Mouse (Mus musculus): Measurements from ENCODE around the gene Ssh1.
A peak's percentile ranks its signal among the peaks of the same experiment; 100 is the strongest.

The Ssh1 gene

DNA sequence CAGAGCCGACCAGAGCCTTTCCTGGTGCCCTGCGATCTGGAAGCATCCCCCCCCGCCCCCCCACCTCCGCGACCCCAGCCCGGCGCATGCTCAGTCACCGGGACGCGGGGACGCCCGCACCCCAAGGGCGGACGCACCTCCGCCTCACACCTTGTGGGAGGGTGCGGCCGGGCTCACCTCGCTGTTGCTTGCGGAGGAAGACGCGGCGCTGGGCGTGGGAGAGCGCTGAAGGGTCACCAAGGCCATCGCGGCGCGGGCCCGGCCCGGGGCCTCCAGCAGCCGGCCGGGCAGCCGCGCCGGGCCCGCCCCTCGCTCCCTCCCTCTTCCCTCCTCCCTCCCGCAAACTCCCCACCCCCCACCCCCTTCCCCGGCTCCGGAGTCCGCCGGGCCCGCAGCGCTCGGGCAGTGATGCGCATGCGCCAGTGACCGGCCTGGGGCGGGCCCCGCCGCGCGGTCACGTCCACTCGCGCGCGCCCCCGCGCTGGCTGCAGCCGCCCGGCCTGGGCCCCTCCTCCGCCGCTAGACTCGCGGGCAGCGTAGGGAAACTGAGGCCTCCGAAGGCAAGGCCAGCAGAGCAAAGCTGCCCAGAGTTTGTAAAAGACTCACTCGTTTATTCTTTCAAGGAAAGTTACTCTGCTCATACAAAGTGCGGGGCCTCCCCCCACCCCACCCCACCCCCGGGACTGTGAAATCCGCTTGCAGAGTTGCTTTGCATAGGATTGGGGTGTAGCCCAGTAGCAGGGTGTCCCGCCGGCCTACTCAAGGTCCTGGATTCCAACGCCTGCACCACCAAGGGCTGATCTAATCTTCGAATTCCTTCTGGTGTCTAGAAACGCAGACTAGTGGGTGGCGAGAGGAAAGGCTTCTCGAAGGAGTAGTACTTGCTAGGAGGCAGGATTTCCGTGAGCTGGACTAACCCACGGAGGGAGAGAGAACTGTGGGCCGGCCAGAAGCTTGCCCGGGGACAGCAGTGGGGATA is at the start of gene Ssh1:
TSS of gene Ssh1 (minus strand) at position 408 of the 979 bp plus-strand sequence.
- DNase-seq, result peak; percentile 60

DNA sequence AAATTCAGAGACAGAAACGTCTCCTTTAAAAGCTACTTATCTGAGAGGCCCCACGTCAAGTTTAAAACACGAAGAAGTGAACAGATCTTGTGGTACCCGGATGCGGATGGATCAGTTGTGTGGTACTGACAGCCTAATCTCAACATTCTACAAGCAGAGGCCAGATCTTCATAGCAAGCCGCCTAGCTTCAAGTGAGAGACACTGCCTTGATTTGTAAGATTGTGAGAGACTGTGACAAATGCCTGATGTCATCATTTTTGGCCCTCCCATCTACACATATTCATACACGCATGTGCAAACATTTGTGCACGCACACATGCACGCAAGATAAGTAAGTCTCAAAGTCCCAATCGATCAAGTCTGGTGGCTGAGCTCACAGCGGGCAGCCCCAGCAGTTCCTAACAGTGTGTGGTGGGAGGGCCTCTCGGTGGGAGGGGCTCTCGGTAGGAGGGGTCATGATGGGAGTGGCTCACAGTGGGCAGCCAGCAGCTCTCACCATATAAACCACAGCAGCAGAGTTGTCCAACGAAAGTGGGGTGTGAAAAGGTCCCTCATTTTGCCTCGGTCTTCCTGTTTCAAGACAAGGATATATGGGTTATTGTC is 47.7 kb upstream of the Ssh1 start:
- DNase-seq, result peak; percentile 6

- DNase-seq, result no peak
These were observed 47.2 kb upstream of the Ssh1 start for GRCm38 (mm10) chr5:114040911-114041310.

DNA sequence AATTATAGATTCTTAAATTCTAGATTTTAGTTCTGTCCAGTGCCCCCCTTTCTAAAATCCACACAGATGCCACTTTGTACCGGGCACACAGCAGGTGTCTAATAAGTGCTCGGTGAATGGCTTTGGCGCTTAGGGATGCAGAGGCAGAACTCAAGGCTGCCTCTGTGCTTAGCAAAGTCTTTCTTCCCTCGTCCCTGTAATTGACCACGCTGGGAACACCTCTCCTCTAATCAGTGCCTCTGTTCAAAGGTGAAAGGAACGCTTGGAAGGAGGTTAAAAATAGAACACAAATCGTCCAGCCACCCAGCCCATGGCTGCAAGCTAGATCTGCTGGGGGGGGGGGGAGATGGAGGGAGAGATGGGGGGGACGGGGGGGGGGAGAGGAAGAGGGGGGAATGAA is 46.8 kb upstream of the Ssh1 start:
- DNase-seq, result no peak

DNA sequence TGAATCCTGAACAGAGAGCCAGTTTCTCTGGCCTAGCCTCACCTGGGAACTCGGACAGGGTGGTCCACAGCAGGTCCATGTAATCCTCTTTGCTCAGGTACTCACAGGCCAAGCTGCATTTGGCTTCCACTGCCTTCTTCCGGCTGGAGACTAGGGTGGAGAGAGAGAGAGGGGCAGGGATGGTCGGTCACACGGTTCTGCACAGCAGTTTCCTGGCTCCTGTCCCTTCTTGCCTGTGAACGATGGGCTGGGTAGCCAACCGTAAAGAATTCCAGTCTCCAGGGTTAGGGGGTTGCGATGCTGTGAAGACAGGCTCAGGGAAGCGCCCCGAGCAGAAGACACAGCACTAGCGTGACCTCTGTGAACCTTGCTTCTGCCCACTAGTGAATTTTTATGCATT is 41.4 kb upstream of the Ssh1 start:
- no peak for DNase-seq

DNA sequence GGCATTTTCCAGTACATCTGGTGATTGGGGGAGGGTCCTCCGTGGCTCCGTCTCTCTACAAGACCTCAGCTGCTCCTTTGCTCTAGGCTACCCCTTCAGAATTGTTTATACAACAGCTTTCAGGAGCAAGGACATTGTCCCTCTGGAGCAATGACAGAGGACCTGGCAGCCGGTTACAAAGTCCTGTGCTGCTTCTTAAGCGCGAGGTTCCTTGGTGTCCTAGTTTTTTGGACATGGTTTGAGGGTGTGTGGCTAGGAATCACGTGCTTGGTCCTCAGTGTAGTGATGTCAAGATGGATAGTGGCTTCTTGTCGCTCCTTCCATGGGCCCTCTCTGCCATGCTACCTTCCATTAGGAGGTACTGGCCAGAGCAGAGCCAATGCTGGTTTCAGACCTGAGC is 40.7 kb upstream of the Ssh1 start:
- no peak for DNase-seq

GRCm38 (mm10) chr5:114032161-114032763 is 38.6 kb upstream of the Ssh1 start:
- no peak for DNase-seq

DNA sequence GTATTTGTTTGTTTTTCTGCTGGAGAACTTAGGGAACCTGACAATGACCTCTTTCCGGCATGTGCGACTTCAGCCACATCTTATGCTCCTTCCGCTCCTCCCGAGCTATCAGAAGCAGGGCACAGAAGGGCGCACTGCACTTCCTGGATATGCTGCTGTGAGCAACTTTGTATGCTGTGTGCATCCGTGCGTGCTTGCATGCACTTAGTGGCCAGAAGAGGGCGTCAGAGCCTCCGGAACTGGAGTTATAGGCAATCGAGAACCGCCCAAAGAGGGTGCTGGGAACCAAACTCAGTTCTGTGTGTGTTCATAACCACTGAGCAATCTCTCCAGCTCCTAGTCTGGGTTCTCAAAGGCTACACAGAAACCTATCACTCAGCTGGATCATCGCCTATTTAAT is 37.0 kb upstream of the Ssh1 start:
- DNase-seq, result no peak

- DNase-seq, result no peak
These were observed 34.4 kb upstream of the Ssh1 start for GRCm38 (mm10) chr5:114028111-114028510.

DNA sequence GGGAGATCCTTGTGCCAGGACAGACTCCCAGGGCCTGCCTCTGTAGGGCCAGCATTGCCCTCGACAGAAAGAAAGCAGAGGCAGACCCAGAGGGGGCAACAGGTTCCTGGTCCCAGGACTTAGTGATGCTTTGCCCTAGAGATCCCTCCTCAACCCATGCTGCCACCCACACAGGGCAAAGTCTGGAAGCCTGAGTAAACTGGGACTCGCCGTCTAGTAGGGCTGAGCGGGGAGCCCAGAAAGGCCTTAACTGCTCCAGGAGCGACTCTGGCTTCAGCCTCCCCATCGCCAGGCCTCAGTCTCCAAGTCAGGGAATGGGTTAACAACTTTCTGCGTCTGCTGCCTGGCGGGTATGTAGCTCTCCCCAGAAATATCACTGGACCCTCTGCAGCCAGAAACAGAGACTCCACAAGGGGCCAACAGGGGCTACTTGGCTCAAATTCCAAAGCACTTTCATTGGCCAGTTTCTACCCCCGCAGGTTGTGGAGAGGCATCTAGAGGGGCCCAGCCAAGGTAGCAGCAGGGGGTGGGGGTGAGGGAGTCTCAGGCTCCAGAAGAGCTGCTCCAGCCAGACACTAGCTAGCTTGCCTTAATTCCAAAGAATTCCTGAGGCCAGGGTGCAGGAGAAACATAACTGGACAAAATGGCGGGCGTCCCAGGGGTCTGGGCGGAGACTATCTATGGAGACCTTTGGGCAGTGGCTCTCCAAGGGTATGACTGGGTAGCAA is 33.7 kb upstream of the Ssh1 start:
- DNase-seq, result no peak

- DNase-seq, result no peak
These were observed 31.2 kb upstream of the Ssh1 start for GRCm38 (mm10) chr5:114024885-114025284.

- no peak for DNase-seq
These were observed 30.7 kb upstream of the Ssh1 start for GRCm38 (mm10) chr5:114024390-114024789.

DNA sequence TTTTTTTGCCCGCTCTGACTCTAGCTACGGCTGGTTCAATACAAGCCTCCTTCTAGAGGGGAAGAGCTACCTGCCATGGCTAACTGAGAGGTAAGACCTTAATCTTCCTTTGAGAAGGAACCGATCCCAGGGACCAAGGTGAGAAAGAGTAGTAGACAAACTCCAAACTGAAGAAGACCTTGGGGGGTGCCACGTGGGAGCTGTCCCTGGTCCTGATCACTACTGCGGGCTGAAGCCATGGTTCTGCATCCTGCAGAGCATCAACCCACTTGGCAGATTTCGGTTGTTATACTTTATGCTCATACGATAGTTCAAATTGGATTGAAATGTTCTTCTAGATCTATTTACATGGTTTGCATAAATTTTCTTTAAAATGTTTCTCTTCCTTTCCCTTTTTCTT is 21.4 kb upstream of the Ssh1 start:
- peak; percentile 16 for DNase-seq

- no peak for DNase-seq
These were observed 15.4 kb upstream of the Ssh1 start for GRCm38 (mm10) chr5:114009049-114009448.

- no peak for DNase-seq
These were observed 14.2 kb upstream of the Ssh1 start for GRCm38 (mm10) chr5:114007753-114008453.

DNA sequence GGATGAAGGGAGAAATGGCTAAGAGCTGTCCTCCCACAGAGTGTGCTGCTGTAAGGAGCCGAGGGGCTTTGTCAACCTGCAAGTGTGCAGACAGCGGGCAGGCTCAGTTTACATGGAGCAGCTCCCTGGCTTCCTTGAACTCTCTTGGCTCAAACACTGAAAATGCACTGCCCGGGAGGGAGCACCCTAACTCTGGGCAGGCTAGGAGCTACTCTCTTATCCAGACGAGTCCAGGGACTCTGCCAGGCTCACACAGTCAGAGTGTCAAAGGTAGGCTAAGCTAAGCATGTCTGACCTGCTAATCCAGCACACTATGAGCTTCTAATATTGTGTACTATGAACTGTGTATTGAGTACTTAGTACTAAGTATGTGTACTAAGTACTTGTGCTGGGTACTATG is 13.3 kb upstream of the Ssh1 start:
- DNase-seq, result no peak

DNA sequence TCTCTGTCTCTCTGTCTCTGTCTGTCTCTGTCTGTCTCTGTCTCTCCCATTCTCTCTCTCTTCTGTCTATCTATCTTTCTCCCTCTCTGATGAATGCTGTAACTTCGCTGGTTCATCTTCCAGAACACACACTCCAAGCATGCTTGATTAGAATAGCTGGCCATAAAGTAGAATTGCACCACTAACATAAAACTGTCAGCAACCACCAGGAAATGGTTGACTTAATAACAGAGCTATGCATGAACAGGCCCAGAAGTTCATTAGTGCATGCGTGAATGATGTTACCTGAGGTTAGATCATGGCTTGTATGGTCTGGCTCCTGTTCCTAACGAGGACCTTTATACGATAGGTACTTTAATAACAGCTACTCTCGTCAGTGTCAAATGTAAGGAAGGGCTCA is 11.4 kb upstream of the Ssh1 start:
- no peak for DNase-seq

GRCm38 (mm10) chr5:114004573-114004972 is 10.9 kb upstream of the Ssh1 start:
- no peak for DNase-seq

DNA sequence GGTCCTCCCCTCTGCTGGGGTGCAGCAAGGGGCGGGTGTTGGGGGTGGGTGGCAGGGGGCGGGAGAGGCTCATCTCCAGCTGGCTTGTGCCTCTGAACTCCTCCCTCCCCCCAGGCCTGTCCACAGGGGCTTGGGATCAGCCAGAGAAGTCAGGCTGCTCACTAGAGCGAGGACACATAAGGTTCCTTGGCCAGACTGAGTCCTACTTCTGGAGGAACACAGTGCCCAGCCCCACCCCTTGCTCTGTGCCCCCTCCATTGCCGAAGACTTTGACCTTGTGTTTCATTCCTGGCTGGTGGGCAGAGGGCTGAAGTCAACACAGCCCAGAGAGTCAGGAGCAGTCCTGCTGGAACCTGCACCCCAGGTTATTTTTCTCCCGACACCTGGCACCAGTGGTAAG is 9.8 kb upstream of the Ssh1 start, which contains the start of gene Dao:
TSS of gene Dao (plus strand) at position 162 of the 400 bp plus-strand sequence.
- no peak for DNase-seq

- DNase-seq, result peak; percentile 8
These were observed 5.7 kb upstream of the Ssh1 start for GRCm38 (mm10) chr5:113999382-113999781.

DNA sequence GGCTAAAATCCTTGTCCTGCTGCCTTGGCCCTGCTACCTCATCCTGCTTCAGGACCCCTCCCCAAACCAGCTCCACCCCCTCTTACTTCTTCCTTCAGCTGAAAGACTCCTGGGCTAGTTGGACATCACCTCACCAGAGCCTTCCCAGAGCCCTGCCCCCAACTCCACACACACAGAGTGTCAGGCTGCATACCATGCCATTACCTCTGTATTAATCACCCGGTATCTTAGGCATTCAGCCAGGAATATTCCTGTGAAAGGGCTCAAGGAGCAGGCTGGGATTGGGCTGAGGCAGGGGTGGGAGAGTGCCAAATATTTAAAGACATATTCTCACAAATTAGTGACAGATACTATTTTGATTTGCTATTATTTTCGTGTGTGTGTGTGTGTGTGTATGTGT is 2.8 kb upstream of the Ssh1 start:
- no peak for DNase-seq

DNA sequence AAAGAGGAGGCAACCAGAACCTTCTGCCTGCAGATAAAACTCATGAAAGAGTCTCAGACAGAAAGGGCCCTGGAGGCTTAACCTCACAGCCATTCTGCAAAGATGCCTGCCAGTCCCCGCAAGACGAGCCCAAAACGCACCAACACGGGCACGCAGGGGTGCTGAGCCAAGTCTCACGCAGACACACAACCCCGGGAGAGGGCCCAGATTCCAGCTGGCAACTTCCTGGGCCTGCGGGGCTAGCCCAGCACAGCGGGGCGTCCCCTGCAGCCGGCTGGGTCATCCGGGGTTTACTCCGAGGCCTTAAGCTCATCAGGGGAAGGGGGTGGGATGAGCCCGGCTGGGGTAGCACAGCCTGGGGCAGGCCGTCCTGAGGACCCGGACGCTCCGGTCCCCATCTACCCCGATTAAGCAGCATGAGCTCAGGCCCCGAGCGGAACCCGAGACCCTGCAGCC is 635 bp downstream of the Ssh1 start:
- peak; percentile 42 for DNase-seq
